Mouse (Mus musculus) T-cell, adult 66 days (primary cell): ENCODE data around the gene CN725425. TPM values are rescaled to one million over a fixed set of nuclear protein-coding genes. Genes with fewer than 3 reads are reported as not detected.

ENCODE experiments used
- total RNA-seq, 2 experiments: library from RNA; stranded (reverse); gene quantifications; 3 replicates in 1 of 2; 4 replicates in 1 of 2; pipeline ENCODE4 v1.2.4; 2023

The CN725425 gene
- total RNA-seq, result not detected

DNA sequence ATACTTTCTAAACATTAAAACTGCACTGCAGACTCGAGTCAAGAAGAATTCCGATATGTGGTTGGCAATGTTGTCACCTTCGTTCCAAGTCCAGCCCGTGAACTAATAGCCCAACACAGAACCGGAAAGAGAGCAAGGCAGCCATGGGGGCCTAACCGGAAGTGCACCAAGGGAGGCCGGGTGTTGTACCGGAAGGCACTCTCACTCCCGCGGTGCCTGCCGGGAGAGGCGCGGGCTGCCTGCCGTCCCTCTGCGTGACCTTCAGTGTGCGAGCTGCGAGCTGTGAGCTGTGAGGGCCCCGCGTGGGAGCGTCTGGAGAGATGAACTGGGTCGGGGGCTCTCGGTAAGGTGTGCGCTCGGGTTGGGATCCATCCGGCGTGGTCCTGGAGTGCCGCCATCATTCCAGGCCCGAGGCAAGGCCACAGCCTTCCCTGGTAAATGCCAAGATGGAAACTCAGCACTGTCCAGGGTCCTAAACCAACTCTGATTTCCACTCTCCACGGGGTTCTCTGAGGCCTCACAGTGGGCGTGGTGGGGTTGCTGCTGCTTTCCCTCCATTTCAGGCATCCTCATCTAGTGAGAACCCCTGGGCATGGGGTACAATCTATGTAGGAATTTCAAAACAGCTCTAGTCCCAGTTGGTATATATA lies at the start of gene CN725425:
Gene CN725425 (plus strand): TSS at position 239 of the 650 bp plus-strand sequence.

DNA sequence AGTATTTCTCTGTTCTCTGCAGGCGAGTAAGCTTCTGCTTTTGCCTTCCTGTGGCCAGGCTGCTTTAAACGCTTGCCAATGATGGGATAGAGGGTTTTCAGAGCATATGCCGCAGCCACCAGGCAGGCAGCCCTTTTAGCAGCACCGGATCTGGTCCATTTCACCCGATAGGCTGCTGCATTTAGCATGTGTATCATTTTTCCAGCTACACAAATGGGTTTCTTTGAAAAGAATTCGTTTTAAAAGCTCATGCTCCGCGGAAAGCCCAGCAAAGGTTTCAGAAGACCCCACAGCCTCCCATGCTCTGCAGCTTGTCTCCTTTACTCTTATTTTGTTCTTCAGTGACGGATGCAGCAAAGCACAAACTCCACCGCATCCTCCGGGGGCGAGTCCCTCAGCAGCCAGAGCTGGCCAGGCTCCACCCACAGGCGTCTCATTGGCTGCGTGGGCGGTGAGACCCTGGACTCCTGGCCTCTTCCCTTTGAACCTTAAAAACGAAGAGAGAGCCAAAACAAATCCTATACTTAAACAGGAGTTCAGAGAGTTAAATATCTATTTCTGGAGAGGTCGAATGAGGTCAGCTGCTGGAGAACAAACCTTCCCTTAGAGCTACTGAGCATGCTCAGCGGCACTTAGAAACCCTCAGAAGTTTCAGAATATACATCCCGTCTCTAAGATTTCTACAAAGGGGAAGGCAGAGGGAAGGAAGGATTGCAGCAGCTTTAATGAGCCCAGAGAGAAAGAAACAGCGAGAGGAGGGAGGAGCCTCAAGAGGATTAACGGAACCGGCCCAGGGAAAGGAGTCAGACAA lies 7.7 kb upstream of the CN725425 start, which contains the start of gene Abcd2:
Gene Abcd2 (minus strand): TSS at position 388 of the 811 bp plus-strand sequence.

Other genes starting within 250 kb of the CN725425 start
- gene Kif21a, start 149.5 kb upstream of the CN725425 start, total RNA-seq, result not detected
- under 1 TPM; 0.12 to 0.23 TPM for gene Abcd2, start 7.7 kb upstream of the CN725425 start, total RNA-seq